Mouse (Mus musculus) liver, embryonic 13.5 days (tissue): ENCODE data around the gene 4930579F01Rik. TPM values are rescaled to one million over a fixed set of nuclear protein-coding genes. Genes with fewer than 3 reads are reported as not detected.

Experiments used
- ATAC-seq: fragments of 200-750 bp; cut with Nextera tagmentation; 2 replicates; pipeline ENCODE4 v1.8.0; 2017; ENCODE audit warnings: low read depth, mild to moderate bottlenecking, moderate number of reproducible peaks, moderate library complexity
- DNase-seq: peaks from one replicate; pipeline ENCODE4 v3.0.0; 2022
- H3K27ac ChIP-seq: fragments of 300-500 bp; sonication (generic); 2 replicates; pipeline ENCODE4 v1.5.1; 2015; ENCODE audit warnings: moderate library complexity, mild to moderate bottlenecking, inconsistent platforms
- H3K27me3 ChIP-seq: fragments of 300-500 bp; sonication (generic); 2 replicates; pipeline ENCODE4 v1.6.1; 2015; ENCODE audit warnings: mild to moderate bottlenecking, inconsistent platforms
- H3K36me3 ChIP-seq: fragments of 300-500 bp; sonication (generic); 2 replicates; pipeline ENCODE4 v1.6.1; 2015; ENCODE audit warnings: mild to moderate bottlenecking, inconsistent platforms
- H3K4me1 ChIP-seq: fragments of 300-500 bp; sonication (generic); replicated peaks from 2 replicates; pipeline ENCODE4 v1.6.1; 2015; ENCODE audit warnings: inconsistent platforms
- H3K4me2 ChIP-seq: fragments of 300-500 bp; sonication (generic); 2 replicates; pipeline ENCODE4 v1.6.1; 2015; ENCODE audit warnings: inconsistent platforms, mild to moderate bottlenecking, moderate library complexity
- H3K4me3 ChIP-seq: fragments of 300-500 bp; sonication (generic); replicated peaks from 2 replicates; pipeline ENCODE4 v1.5.1; 2015; ENCODE audit warnings: mild to moderate bottlenecking, inconsistent platforms
- H3K9ac ChIP-seq: fragments of 300-500 bp; sonication (generic); 2 replicates; pipeline ENCODE4 v1.6.1; 2015; ENCODE audit warnings: mild to moderate bottlenecking, inconsistent platforms
- H3K9me3 ChIP-seq: fragments of 300-500 bp; sonication (generic); replicated peaks from 2 replicates; pipeline ENCODE4 v1.6.1; 2016; ENCODE audit warnings: inconsistent platforms
- WGBS: fragments of 180-500 bp; shearing (Covaris S2); methylation state at CpG from one replicate; pipeline ENCODE4 v1.1.7; 2015; ENCODE audit not compliant: insufficient replicate concordance; 5-methylcytosine and 5-hydroxymethylcytosine counted together
- polyA plus RNA-seq: library from polyadenylated mRNA; unstranded; fragments of >200 nt; fragmentation: Nextera tagmentation; extraction: Ambion mirVana; gene quantifications from 2 replicates; pipeline ENCODE4 v1.2.1, GENCODE M21; 2015

The 4930579F01Rik gene
- polyA plus RNA-seq, 1 experiment from 2014 or later = not detected

- Histone ChIP-seq H3K27me3 (no peaks in the 10 kb centered on the region), H3K9ac (no peak overlapping the region), H3K4me3 (peak overlapping the region; percentile 25), H3K4me2 (peak overlapping the region; percentile 43), H3K4me1 (peaks cover 16% of the 10 kb centered on the region; the same call in 1 of the 2 replicates), H3K27ac (no peak overlapping the region), H3K9me3 (no peaks in the 10 kb centered on the region), H3K36me3 (no peaks in the 10 kb centered on the region)
- DNase-seq (no peak), ATAC-seq (no peak)
- WGBS = 59% methylated on average over 6 of the region's 6 CpGs
These were observed 64.5 kb downstream of the 4930579F01Rik start for GRCm38 (mm10) chr3:138129110-138129509.

GRCm38 (mm10) chr3:138123842-138124241, 69.8 kb downstream of the 4930579F01Rik start:
- DNase-seq (no peak), ATAC-seq (no peak)
- Histone ChIP-seq H3K36me3 (0 out of 2 replicates have a peak, but pooled peaks cover 2% of the 10 kb centered on the region), H3K9ac (no peak overlapping the region), H3K4me2 (no peak overlapping the region), H3K4me3 (no peak overlapping the region), H3K4me1 (peaks cover 12% of the 10 kb centered on the region; the same call in 1 of the 2 replicates), H3K27ac (no peak overlapping the region), H3K9me3 (no peaks in the 10 kb centered on the region), H3K27me3 (no peaks in the 10 kb centered on the region)
- 68% methylated on average over 10 of the region's 10 CpGs for WGBS

- H3K27ac ChIP-seq = no peak overlapping the region
- H3K9me3 ChIP-seq = no peaks in the 10 kb centered on the region
- WGBS = 79% methylated on average over 2 of the region's 2 CpGs
- H3K4me3 ChIP-seq = no peak overlapping the region
- H3K4me1 ChIP-seq = no peaks in the 10 kb centered on the region
- peaks cover 2% of the 10 kb centered on the region; the same call in 1 of the 2 replicates for H3K36me3 ChIP-seq
- H3K27me3 ChIP-seq = no peaks in the 10 kb centered on the region
- no peak overlapping the region for H3K4me2 ChIP-seq
- ATAC-seq (no peak), DNase-seq (no peak)
- H3K9ac ChIP-seq = no peak overlapping the region
These were observed 72.2 kb downstream of the 4930579F01Rik start for GRCm38 (mm10) chr3:138121461-138121860.

GRCm38 (mm10) chr3:138119444-138120105, 74.0 kb downstream of the 4930579F01Rik start:
- ATAC-seq = no peak
- 83% methylated on average over 16 of the region's 16 CpGs for WGBS

GRCm38 (mm10) chr3:138118831-138119230, 74.8 kb downstream of the 4930579F01Rik start:
- Histone ChIP-seq H3K27me3 (no peaks in the 10 kb centered on the region), H3K36me3 (peaks cover 2% of the 10 kb centered on the region; the same call in 1 of the 2 replicates), H3K4me2 (no peak overlapping the region), H3K4me3 (no peak overlapping the region), H3K4me1 (no peaks in the 10 kb centered on the region), H3K9ac (no peak overlapping the region), H3K27ac (no peak overlapping the region), H3K9me3 (no peaks in the 10 kb centered on the region)
- 59% methylated on average over 14 of the region's 14 CpGs for WGBS
- DNase-seq = no peak
- ATAC-seq = no peak

More at GRCm38 (mm10) chr3:138119444-138120105, 74.0 kb downstream of the 4930579F01Rik start:
- Histone ChIP-seq H3K4me2 (no peak overlapping the region), H3K9ac (no peak overlapping the region), H3K9me3 (no peaks in the 10 kb centered on the region), H3K27me3 (no peaks in the 10 kb centered on the region), H3K27ac (no peak overlapping the region), H3K4me1 (no peaks in the 10 kb centered on the region), H3K4me3 (no peak overlapping the region), H3K36me3 (peaks cover 2% of the 10 kb centered on the region; the same call in 1 of the 2 replicates)
- no peak for DNase-seq

- Histone ChIP-seq H3K4me3 (no peak overlapping the region), H3K27me3 (no peaks in the 10 kb centered on the region), H3K9ac (no peak overlapping the region), H3K4me2 (no peak overlapping the region), H3K4me1 (no peaks in the 10 kb centered on the region), H3K9me3 (no peaks in the 10 kb centered on the region), H3K27ac (no peak overlapping the region), H3K36me3 (peaks cover 2% of the 10 kb centered on the region; the same call in 1 of the 2 replicates)
- DNase-seq (no peak), ATAC-seq (no peak)
- 49% methylated on average over 6 of the region's 6 CpGs for WGBS
These were observed 75.2 kb downstream of the 4930579F01Rik start for GRCm38 (mm10) chr3:138118392-138118791.

- 67% methylated on average over 4 of the region's 4 CpGs for WGBS
- no peak overlapping the region for H3K27ac ChIP-seq
- H3K27me3 ChIP-seq = no peaks in the 10 kb centered on the region
- DNase-seq (no peak), ATAC-seq (no peak)
- H3K4me3 ChIP-seq = no peak overlapping the region
- H3K36me3 ChIP-seq = peaks cover 2% of the 10 kb centered on the region; the same call in 1 of the 2 replicates
- H3K9me3 ChIP-seq = no peaks in the 10 kb centered on the region
- no peak overlapping the region for H3K4me2 ChIP-seq
- H3K4me1 ChIP-seq = no peaks in the 10 kb centered on the region
- H3K9ac ChIP-seq = no peak overlapping the region
These were observed 76.8 kb downstream of the 4930579F01Rik start for GRCm38 (mm10) chr3:138116871-138117270.

- no peak overlapping the region for H3K27ac ChIP-seq
- no peaks in the 10 kb centered on the region for H3K4me1 ChIP-seq
- ATAC-seq (no peak), DNase-seq (no peak)
- H3K27me3 ChIP-seq = no peaks in the 10 kb centered on the region
- no peak overlapping the region for H3K4me3 ChIP-seq
- H3K4me2 ChIP-seq = no peak overlapping the region
- H3K9me3 ChIP-seq = no peaks in the 10 kb centered on the region
- 78% methylated on average over 17 of the region's 17 CpGs for WGBS
- peaks cover 2% of the 10 kb centered on the region; the same call in 1 of the 2 replicates for H3K36me3 ChIP-seq
- H3K9ac ChIP-seq = no peak overlapping the region
These were observed 79.5 kb downstream of the 4930579F01Rik start for GRCm38 (mm10) chr3:138114106-138114505.

Other genes with a start within 250 kb of the 4930579F01Rik start
- 14.0 and 20.3 TPM in 2 replicates for gene Dapp1, start 212.3 kb downstream of the 4930579F01Rik start, polyA plus RNA-seq
- gene 1110002E22Rik, start 128.8 kb downstream of the 4930579F01Rik start, polyA plus RNA-seq = 0.02 and 0.06 TPM in 2 replicates
- gene Gm5105, start 126.4 kb downstream of the 4930579F01Rik start, polyA plus RNA-seq = not detected in 2 replicates
- gene Trmt10a, start 50.4 kb downstream of the 4930579F01Rik start, polyA plus RNA-seq = 7.3 and 8.6 TPM in 2 replicates
- gene Mttp, start 48.9 kb downstream of the 4930579F01Rik start, polyA plus RNA-seq = 27.4 and 36.9 TPM in 2 replicates
- gene Adh7, start 23.9 kb upstream of the 4930579F01Rik start, polyA plus RNA-seq = 0.25 and 0.30 TPM in 2 replicates
- gene Adh1, start 67.2 kb upstream of the 4930579F01Rik start, polyA plus RNA-seq = 3.0 and 3.4 TPM in 2 replicates
- gene Adh6a, start 119.5 kb upstream of the 4930579F01Rik start, polyA plus RNA-seq = not detected in 2 replicates
- gene Adh6b, start 147.9 kb upstream of the 4930579F01Rik start, polyA plus RNA-seq = 0.35 and 0.51 TPM in 2 replicates
- 0.09 TPM in 1 of 2 replicates, not detected in the other for gene Adh4, start 221.6 kb upstream of the 4930579F01Rik start, polyA plus RNA-seq
- 89.4 and 104 TPM in 2 replicates for gene Adh5, start 249.3 kb upstream of the 4930579F01Rik start, polyA plus RNA-seq